Mouse (Mus musculus) cerebellum, adult 11-12 months (tissue): ENCODE results near the gene Rheb.
"Not testable (repeated sequence)": the region's sequence is repeated elsewhere in the genome, so short reads cannot be mapped to it uniquely, and the experiment has no call there.

Experiments used
- DNase-seq: peaks from one replicate; pipeline ENCODE4 v3.0.0; 2022

The Rheb gene

GRCm38 (mm10) chr5:24842274-24843102 lies at the start of gene Rheb:
Rheb (minus strand) TSS chr5:24842624.
- DNase-seq = peak; percentile 99

GRCm38 (mm10) chr5:24889860-24890259 lies 47.4 kb upstream of the Rheb start:
- DNase-seq = no peak

- DNase-seq = no peak
These were observed 46.6 kb upstream of the Rheb start for GRCm38 (mm10) chr5:24888874-24889591.

- DNase-seq = no peak
These were observed 44.8 kb upstream of the Rheb start for GRCm38 (mm10) chr5:24887271-24887670.

- DNase-seq = no peak
These were observed 36.3 kb upstream of the Rheb start for GRCm38 (mm10) chr5:24878713-24879112.

- no peak for DNase-seq
These were observed 35.6 kb upstream of the Rheb start for GRCm38 (mm10) chr5:24877836-24878624.

GRCm38 (mm10) chr5:24876653-24877052 lies 34.2 kb upstream of the Rheb start:
- no peak for DNase-seq

- peak; percentile 95 for DNase-seq
These were observed 31.7 kb upstream of the Rheb start for GRCm38 (mm10) chr5:24874111-24874510.

GRCm38 (mm10) chr5:24873221-24873620 lies 30.8 kb upstream of the Rheb start:
- DNase-seq = no peak

- DNase-seq = no peak
These were observed 28.9 kb upstream of the Rheb start for GRCm38 (mm10) chr5:24871276-24871675.

GRCm38 (mm10) chr5:24869796-24870289 lies 27.4 kb upstream of the Rheb start:
- DNase-seq = no peak

- DNase-seq = no peak
These were observed 21.4 kb upstream of the Rheb start for GRCm38 (mm10) chr5:24863804-24864203.

GRCm38 (mm10) chr5:24861449-24861930 lies 19.1 kb upstream of the Rheb start:
- no peak for DNase-seq

- peak; percentile 94 for DNase-seq
These were observed 18.4 kb upstream of the Rheb start for GRCm38 (mm10) chr5:24860635-24861448.

- no peak for DNase-seq
These were observed 17.5 kb upstream of the Rheb start for GRCm38 (mm10) chr5:24859771-24860540.

GRCm38 (mm10) chr5:24854827-24855600 lies 12.6 kb upstream of the Rheb start:
- no peak for DNase-seq

- DNase-seq = no peak
These were observed 11.8 kb upstream of the Rheb start for GRCm38 (mm10) chr5:24854256-24854655.

GRCm38 (mm10) chr5:24848261-24848660 lies 5.8 kb upstream of the Rheb start:
- DNase-seq = not testable (repeated sequence)

- no peak for DNase-seq
These were observed 1.4 kb upstream of the Rheb start for GRCm38 (mm10) chr5:24843841-24844240.

- DNase-seq = no peak
These were observed 665 bp upstream of the Rheb start for GRCm38 (mm10) chr5:24843103-24843475.
